Mouse (Mus musculus) left cerebral cortex, postnatal 14 days (tissue): ENCODE data around the gene Tspear. TPM values are rescaled to one million over a fixed set of nuclear protein-coding genes. Genes with fewer than 3 reads are reported as not detected.
"Not testable (repeated sequence)": the region's sequence is repeated elsewhere in the genome, so short reads cannot be mapped to it uniquely, and the experiment has no call there.

Experiments
- DNase-seq, 2 experiments: peaks; one replicate each; pipeline ENCODE4 v3.0.0; 2021 to 2022; ENCODE audit warnings: low spot score in 2 of 2, mixed read lengths in 1 of 2
- intact Hi-C: fragments of 180-260 bp; cut with DNase I; formaldehyde crosslinking; loops from one replicate; pipeline ENCODE4 v1.15.1; 2025
- long read RNA-seq, 2 experiments: library from polyadenylated mRNA; stranded (forward); transcript quantifications; one replicate each; pipeline ENCODE4 v2.0.0; 2021
- total RNA-seq, 2 experiments: library from RNA; stranded (reverse); gene quantifications; 2 replicates each; pipeline ENCODE4 v1.2.3; 2021

The Tspear gene
- under 1 TPM in 1 of 2 experiments, not detected in 1; 0.15 TPM for total RNA-seq
- long read RNA-seq, experiment 1: 0 reads
- long read RNA-seq, experiment 2: 0 reads

DNA sequence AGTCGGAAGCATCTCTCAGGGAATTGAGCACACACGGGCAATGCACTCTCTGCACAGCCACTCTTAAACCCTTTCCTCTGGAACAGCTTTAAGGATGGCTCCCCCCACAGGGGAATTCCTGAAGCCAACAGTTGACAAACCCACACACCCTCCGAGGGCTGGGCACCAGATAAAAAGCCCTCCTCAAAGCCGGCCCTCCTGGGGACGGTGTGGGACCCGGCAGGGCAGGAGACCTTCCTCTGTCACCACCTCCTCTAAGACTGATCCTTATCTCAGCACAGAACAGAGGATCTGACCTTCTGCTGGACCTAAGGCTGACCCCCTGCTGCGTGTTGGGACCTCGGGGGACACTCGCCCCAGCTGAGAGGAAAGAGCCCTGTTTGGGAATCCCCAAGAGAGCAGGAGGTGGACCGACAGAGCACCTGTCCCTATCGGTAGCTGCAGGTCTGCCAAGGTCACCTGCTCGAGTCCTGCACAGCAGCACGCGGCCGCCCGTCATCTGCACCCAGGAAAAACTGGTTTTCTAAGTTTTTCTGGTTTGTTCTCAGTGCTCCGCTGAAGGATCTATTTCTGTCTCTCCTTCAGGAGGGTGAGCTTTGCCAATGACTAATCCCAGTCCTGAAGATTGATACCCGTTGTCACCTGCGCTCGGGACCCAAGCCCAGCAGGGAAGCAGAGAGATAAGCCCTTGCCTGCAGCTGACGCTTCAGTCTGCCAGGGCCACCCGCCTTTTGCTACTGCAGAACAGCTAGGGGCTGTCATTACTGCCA is at the start of gene Tspear:
Tspear (plus strand) TSS at position 675 of the 770 bp plus-strand sequence.
- no peak for DNase-seq
- intact Hi-C loops: no loop called here

- intact Hi-C loops: no loop called here
Observed at GRCm38 (mm10) chr10:77638956-77639355, 47.4 kb upstream of the Tspear start.

DNA sequence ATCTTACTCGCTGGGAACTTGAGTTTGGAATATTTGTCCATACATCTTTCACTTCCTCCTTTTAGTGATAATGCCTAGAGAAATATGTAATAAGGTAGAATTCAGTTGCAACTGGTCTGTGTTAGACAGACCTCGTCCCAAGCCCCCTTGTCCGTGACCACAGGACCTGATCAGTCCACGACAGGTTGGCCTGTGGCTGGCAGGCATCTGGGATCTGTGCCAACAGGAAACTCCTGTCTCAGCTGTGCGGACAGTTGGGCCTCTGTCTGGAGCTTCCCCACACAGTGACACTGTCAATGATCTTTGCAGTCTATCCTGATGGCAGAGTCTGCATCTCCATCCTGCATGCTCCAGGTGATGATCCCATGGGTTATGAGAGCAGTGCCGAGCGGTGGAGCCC is 43.2 kb upstream of the Tspear start:
- no peak for DNase-seq
- intact Hi-C loops: no loop called here

More at GRCm38 (mm10) chr10:77638956-77639355, 47.4 kb upstream of the Tspear start:
- DNase-seq: no peak

DNA sequence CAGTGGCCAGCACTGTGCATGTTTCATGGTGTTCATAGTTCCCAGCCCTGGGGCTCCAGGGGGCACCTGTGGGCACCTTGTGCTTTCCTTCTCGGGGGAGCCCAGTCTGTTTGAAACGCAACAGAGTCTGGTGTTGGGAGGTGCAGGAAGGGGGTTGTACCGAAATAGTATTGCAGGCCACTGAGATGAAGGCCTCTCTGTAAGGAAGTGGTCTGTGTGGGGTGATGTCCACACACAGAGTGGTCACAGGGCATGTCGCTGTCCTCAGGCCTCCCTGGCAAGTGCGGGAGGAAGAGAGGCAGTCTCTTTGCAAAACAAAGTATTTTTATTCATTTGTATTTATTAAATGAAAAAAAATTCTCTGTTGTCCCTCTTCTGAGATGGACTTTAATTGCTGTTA is 40.8 kb upstream of the Tspear start:
- no peak for DNase-seq
- intact Hi-C loops: no loop called here

GRCm38 (mm10) chr10:77647461-77647860 is 38.9 kb upstream of the Tspear start:
- DNase-seq: no peak
- intact Hi-C loops: no loop called here

- intact Hi-C loops: no loop called here
- no peak for DNase-seq
Observed at GRCm38 (mm10) chr10:77647901-77648300, 38.5 kb upstream of the Tspear start.

DNA sequence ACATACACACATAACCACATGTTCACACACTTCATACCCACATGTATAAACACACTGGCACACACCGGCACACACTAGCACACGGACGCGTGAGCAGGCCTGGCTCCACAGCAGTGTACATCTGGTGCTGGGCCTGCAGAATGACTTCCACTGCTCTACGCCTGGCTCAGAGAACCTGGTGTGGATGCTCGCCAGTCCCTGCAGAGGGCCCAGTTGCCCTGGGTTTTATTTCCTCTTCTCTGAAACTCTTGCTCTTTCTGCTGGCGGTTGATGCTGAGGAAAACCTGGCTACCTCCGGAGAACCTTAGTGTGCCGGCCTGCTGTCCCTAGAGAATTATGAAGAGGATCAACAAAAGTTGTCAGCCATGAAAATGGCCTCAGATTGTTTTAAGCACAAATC is 34.3 kb upstream of the Tspear start:
- no peak for DNase-seq
- intact Hi-C loops: no loop called here

- no peak for DNase-seq
- intact Hi-C loops: no loop called here
Observed at GRCm38 (mm10) chr10:77658286-77658994, 27.9 kb upstream of the Tspear start.

DNA sequence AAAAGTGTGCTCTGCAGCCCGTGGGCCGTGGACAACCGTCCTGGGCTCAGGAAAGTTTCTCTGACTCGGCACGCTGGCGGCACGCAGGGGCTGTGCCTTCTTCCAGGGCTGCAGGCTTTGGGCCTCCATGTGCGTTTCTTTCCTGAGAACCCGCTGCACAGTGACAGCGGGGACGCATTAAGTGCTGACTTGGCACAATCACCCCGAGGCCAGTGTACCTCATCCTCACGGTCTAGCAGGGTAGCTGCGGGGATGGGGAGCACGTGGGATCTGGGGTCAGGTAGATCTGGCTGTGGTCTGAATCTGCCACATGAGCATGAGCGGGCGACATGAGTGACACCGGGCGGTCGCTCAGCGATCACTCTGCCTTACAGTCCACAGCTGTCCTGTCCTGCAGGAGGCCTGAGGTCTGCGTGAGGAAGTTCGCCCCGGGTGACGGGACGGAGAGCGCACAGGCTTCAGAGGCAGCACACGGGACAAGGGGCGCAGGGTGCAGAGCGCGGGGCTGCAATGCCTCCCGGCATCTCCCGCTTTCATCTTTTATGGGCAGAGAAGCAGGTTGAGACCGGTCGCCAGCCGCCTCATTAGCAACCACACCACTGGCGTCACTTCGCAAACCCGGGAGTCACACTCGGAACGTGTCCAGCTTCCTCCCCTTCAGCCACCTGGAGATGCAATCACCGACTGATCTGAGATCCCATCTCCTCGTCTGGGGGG is 22.3 kb upstream of the Tspear start:
- intact Hi-C loops: no loop called here
- DNase-seq: no peak

DNA sequence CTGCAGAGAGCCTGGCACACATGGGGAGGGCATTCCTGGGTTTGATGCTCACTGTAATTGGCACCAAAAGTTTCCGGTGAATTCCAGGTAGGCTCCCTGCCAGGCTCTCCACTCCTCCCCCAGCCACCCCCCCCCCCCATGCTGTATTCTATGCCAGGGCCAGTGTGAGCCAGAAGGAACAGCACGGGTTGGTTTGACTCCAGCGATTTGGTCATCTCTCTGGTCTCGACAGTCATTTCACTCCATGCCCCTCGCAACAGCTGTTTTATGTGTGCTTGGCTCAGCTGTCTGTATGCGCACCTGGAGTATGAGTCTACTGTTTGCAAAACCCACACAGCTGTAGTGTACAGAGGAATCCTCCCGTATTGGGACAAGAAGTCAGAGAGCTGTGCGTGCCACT is 20.0 kb upstream of the Tspear start:
- no peak for DNase-seq

GRCm38 (mm10) chr10:77667402-77667801 is 19.0 kb upstream of the Tspear start:
- intact Hi-C loops: no loop called here
- no peak for DNase-seq

More for the DNA sequence above, 20.0 kb upstream of the Tspear start:
- intact Hi-C loops: no loop called here

DNA sequence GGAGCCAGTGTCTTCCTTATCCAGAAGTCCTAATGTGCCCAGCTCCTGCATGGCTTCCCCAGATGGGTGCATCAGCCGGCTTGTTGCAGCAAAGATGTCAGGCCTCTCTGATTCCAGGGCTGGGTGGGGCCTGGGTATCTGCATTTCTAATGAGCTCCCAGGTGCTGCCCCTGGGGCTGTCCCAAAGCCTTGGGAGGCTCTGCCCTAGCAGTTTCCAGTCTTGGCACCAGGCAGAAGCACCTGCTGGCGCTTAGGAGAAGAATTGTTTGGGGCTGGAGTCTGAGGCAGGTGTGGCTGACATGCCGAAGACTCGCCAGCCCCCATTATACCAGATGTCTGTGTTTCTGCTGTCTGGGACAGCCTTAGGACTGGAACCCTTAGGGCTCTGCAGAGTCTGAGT is 15.7 kb upstream of the Tspear start:
- intact Hi-C loops: no loop called here
- no peak for DNase-seq

- intact Hi-C loops: no loop called here
Observed at GRCm38 (mm10) chr10:77671519-77671918, 14.8 kb upstream of the Tspear start.

GRCm38 (mm10) chr10:77673765-77674164 is 12.6 kb upstream of the Tspear start:
- intact Hi-C loops: no loop called here
- DNase-seq: no peak

More at GRCm38 (mm10) chr10:77671519-77671918, 14.8 kb upstream of the Tspear start:
- no peak for DNase-seq

DNA sequence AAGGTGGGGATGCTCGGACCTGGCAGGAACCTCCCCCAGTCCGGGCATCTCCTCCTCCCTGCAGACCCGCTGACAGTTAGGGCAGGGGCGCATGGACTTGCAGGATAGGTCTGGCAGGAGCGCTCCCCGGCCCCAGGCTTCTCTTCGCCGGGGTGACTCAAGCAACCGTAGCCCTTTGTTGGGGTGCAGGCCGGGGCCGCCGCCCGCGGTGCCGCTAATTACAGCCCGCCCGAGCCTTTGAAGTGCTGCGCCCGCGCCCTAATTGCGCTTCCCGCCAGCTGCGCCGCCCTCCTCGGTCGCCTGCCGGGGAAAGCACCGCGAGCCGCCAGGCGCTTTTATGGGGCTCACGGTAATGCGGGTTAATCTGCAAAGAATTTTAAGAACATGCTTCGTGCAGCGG is 8.8 kb upstream of the Tspear start:
- intact Hi-C loops: no loop called here
- DNase-seq: no peak

- intact Hi-C loops: no loop called here
Observed at GRCm38 (mm10) chr10:77682994-77683393, 3.4 kb upstream of the Tspear start.

GRCm38 (mm10) chr10:77684181-77684580 is 2.2 kb upstream of the Tspear start:
- DNase-seq: no peak
- intact Hi-C loops: no loop called here

More at GRCm38 (mm10) chr10:77682994-77683393, 3.4 kb upstream of the Tspear start:
- no peak for DNase-seq

- no peak for DNase-seq
- intact Hi-C loops: no loop called here
Observed at GRCm38 (mm10) chr10:77687021-77687420, 652 bp downstream of the Tspear start.

DNA sequence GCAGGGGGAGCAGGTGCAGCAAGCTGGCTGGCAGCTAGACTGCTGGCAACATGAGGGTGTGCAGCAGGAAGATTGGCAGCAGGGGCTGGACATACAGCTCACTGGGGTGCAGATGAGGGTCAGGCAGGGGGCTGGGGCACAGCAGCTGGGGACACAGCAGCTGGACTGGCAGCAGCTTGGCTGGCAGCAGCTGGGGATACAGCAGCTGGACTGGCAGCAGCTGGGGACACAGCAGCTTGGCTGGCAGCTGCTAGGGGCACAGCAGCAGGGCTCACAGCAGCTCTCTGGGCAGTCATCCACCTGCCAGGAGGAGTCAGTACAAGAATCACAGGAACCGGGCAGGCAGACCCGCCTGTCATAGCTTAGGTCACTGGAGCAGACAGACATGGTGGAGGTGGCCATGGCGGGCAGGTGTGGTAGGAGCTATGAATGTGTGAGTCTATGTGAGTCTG is 4.0 kb downstream of the Tspear start, which contains the start of gene Gm19402:
Gm19402 (minus strand) TSS at position 402 of the 452 bp plus-strand sequence.
- intact Hi-C loops, DNase-seq: not testable (repeated sequence)

DNA sequence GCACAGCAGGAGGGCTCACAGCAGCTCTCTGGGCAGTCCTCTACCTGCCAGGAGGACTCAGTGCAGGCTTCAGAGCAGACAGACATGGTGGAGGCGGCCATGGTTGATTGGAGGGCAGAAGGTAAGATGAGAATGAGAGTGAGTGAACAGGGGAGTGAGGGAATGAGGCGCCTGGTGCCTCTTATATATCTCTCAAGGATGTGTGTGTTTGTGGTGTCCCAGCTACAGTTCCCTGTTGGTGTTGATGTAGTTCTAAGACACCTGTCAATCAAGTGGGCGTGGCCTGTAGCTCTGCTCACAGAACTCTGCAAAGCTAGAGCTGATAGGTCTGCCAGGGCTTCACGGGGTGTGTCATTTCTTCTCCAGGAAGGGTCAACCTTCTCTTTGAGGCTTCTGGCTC is 10.8 kb downstream of the Tspear start, which contains the start of gene Gm9508:
Gm9508 (minus strand) TSS at position 101 of the 400 bp plus-strand sequence.
- no peak for DNase-seq
- intact Hi-C loops: no loop called here
